Mouse (Mus musculus) hindbrain, embryonic 12.5 days (tissue): ENCODE data around the gene Ctla2b. TPM values are rescaled to one million over a fixed set of nuclear protein-coding genes. Genes with fewer than 3 reads are reported as not detected.

ENCODE experiments used
- polyA plus RNA-seq: library from polyadenylated mRNA; unstranded; fragments of >200 nt; fragmentation: Nextera tagmentation; extraction: Ambion mirVana; gene quantifications from 2 replicates; pipeline ENCODE4 v1.2.1, GENCODE M21; 2016

The Ctla2b gene
- polyA plus RNA-seq, 1 experiment from 2014 or later, result 0.96 TPM

Other genes with a start within 250 kb of the Ctla2b start
- gene BC051665, start 111.1 kb downstream of the Ctla2b start, polyA plus RNA-seq, result not detected in 2 replicates
- gene Ctsll3, start 94.6 kb downstream of the Ctla2b start, polyA plus RNA-seq, result not detected in 2 replicates
- 0.17 and 0.30 TPM in 2 replicates for gene 4930486L24Rik, start 33.0 kb downstream of the Ctla2b start, polyA plus RNA-seq
- gene Gm49392, start 553 bp downstream of the Ctla2b start, polyA plus RNA-seq, result not detected in 2 replicates
- gene Tpbpb, start 7.4 kb upstream of the Ctla2b start, polyA plus RNA-seq, result not detected in 2 replicates
- not detected in 2 replicates for gene Gm49393, start 38.1 kb upstream of the Ctla2b start, polyA plus RNA-seq
- 0.64 and 1.6 TPM in 2 replicates for gene Gm49391, start 39.1 kb upstream of the Ctla2b start, polyA plus RNA-seq
- 10.1 and 14.1 TPM in 2 replicates for gene Ctla2a, start 39.2 kb upstream of the Ctla2b start, polyA plus RNA-seq
- gene Tpbpa, start 44.5 kb upstream of the Ctla2b start, polyA plus RNA-seq, result not detected in 2 replicates
- gene Ctsj, start 108.5 kb upstream of the Ctla2b start, polyA plus RNA-seq, result not detected in 2 replicates
- gene Ctsq, start 143.2 kb upstream of the Ctla2b start, polyA plus RNA-seq, result not detected in 2 replicates